Mouse (Mus musculus): Measurements from ENCODE around the gene Xpc.
"Not testable (repeated sequence)": the region's sequence is repeated elsewhere in the genome, so short reads cannot be mapped to it uniquely, and the experiment has no call there.

The Xpc gene

GRCm38 (mm10) chr6:91472319-91472718, 43.4 kb downstream of the Xpc start:
- no peak for DNase-seq (ENCODE audit: low spot score)

- not testable (repeated sequence) for DNase-seq (ENCODE audit: low spot score)
Measured at GRCm38 (mm10) chr6:91471427-91471826, 44.3 kb downstream of the Xpc start.

- no peak for DNase-seq (ENCODE audit: low spot score)
Measured at GRCm38 (mm10) chr6:91470712-91471111, 45.0 kb downstream of the Xpc start.

GRCm38 (mm10) chr6:91467106-91467505, 48.6 kb downstream of the Xpc start:
- DNase-seq (ENCODE audit: low spot score): no peak

- DNase-seq (ENCODE audit: low spot score): no peak
Measured at GRCm38 (mm10) chr6:91465756-91466155, 49.9 kb downstream of the Xpc start.

- no peak for DNase-seq (ENCODE audit: low spot score)
Measured at GRCm38 (mm10) chr6:91459471-91459870, 56.2 kb downstream of the Xpc start.

GRCm38 (mm10) chr6:91454546-91454945, 61.1 kb downstream of the Xpc start:
- DNase-seq (ENCODE audit: low spot score): no peak

GRCm38 (mm10) chr6:91452056-91452455, 63.6 kb downstream of the Xpc start:
- no peak for DNase-seq (ENCODE audit: low spot score)

DNA sequence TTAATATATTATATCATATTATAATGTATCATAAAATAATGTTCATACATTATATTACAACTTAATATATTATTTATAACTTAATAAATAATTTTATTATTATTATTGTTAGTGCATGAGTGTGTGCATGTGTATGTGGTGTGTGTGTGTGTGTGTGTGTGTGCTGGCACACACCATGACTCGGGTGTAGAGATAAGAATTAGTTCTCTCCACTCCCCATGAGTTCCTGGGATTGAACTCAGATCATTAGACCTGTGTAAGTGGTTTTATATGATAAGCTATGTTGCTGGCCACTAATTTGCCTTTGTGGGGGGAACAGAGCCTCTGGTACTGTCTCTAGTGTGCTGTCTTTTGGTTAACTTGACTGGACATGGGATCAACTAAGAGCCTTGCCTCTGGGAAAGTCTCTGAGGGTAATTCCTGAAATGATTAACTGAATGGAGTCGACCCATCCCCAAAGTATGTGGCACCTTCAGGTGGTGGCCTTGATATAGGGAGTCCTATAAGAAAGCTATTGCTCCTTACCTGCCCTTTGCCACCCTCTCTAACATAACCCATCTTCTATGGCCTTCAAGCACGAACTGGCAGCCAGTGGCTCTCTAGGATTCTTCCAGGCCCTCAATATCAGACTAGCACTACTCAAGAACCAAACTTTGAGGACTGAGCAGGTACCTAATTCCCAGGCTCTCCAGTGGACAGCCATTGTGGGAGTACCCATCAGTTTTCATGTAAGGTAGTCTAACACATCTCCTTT, 66.0 kb downstream of the Xpc start:
- no peak for DNase-seq (ENCODE audit: low spot score)

DNA sequence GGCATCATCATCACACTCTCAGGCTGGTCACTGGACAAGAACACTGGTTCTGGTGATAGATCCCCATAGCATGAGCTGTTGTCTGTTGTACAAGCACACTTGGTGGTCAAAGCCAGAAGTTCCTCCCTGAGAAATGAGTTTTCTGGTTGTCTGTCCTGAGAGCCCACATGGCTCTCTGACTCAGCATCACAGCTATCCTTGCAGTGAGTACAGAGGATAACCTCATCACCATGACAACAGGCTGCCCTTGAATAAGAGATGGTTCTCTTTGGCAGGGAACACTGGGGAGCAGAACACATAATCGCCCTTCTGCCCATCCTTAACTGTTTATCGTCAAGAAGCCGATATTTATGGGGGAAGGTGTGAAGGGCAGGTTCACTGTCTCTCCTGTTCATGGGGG, 70.4 kb downstream of the Xpc start:
- no peak for DNase-seq (ENCODE audit: low spot score)

DNA sequence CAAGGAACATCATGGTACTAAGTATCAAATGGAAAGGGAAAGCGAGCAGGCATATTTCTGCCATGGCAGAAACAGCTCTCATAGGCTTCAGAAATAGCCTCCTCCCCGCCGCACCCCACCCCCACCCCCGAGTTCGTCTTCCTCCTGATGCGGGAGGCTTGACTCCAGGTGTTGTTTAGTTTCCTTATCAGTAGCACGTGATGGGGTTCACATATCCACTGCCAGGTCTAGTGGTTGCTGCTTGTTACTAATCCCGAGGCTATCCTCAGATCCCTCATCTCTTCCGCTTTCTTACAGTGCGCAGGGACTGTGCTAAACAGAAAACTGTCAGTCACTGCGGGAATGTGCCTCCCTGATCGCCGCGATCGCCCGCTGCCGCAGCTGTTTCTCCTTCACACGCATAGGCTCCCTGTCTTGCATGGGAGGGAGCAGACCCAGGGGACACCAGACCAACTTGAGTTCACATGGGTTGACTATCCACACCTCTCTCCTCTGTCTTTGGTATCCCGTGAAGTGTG, 74.5 kb downstream of the Xpc start:
- DNase-seq (ENCODE audit: low spot score): no peak

DNA sequence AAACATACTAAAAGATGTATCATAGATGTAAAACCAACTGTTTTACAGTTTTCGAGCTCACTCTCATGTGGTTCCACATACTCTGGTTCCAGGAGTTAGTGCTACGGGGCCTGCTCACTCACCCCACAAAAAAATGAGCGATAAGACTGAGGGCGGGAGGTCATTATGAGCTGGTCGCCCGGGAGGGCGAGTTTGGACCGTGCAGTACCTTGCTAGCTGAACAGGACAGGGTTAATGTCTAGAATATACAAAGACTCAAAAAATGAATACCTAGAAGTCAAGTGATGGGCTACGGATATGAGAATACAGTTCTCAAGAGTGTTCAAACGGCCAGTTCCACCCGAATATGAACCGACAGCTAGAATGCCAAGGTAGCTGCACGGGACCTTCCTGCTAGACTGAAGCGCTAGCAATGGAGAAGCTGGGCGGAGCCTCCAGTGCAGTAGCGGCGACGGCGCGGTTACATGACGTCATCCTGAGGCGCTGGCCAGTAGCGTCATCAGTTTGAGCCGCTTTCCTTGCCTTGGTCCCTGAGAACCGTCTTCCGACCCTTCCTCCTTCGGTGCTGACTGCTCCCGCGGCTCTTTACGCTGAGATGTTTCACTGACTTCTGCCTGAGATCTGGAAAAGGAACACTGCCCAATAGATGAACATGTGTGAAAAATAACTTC, 75.1 kb downstream of the Xpc start:
- DNase-seq (ENCODE audit: low spot score): peak; percentile 95

Measured in left cerebral cortex, adult 11 months (tissue).